Mouse (Mus musculus) heart, postnatal 14 days (tissue): ENCODE measurements around the gene Taar8b. TPM values are rescaled to one million over a fixed set of nuclear protein-coding genes. Genes with fewer than 3 reads are reported as not detected.
"Not testable (repeated sequence)": the region's sequence is repeated elsewhere in the genome, so short reads cannot be mapped to it uniquely, and the experiment has no call there.

ENCODE experiments used
- DNase-seq, 2 experiments: peaks; one replicate each; pipeline ENCODE4 v3.0.0; 2021 to 2022
- intact Hi-C: fragments of 180-260 bp; cut with DNase I; formaldehyde crosslinking; loops from one replicate; pipeline ENCODE4 v1.15.1; 2025
- long read RNA-seq, 2 experiments: library from polyadenylated mRNA; stranded (forward); transcript quantifications; one replicate each; pipeline ENCODE4 v2.0.0; 2021
- total RNA-seq, 2 experiments: library from RNA; stranded (reverse); gene quantifications; 2 replicates each; pipeline ENCODE4 v1.2.3; 2021

Taar8b gene
- total RNA-seq, result not detected
- long read RNA-seq, experiment 1, result 0 reads
- long read RNA-seq, experiment 2, result 0 reads

- intact Hi-C loops, result no loop called here
- DNase-seq, result no peak
Observed at GRCm38 (mm10) chr10:24092194-24092593, at the start of gene Taar8b. Gene Taar8b (minus strand): TSS chr10:24092294.

- DNase-seq, result no peak
- intact Hi-C loops, result no loop called here
Observed at GRCm38 (mm10) chr10:24138623-24139261, 46.6 kb upstream of the Taar8b start.

GRCm38 (mm10) chr10:24134071-24134645 lies 42.1 kb upstream of the Taar8b start:
- intact Hi-C loops, result loop anchor here (5.0 kb wide), 1 partner anchor 157 kb away; no protein-coding TSS in a partner anchor
- DNase-seq, result no peak

- no peak for DNase-seq
- intact Hi-C loops, result loop anchor here (5.0 kb wide), 1 partner anchor 156 kb away; no protein-coding TSS in a partner anchor
Observed at GRCm38 (mm10) chr10:24133132-24133531, 41.0 kb upstream of the Taar8b start.

- intact Hi-C loops, result loop anchor here (5.0 kb wide), 1 partner anchor 155 kb away; no protein-coding TSS in a partner anchor
- DNase-seq, result no peak
Observed at GRCm38 (mm10) chr10:24132273-24132672, 40.2 kb upstream of the Taar8b start.

GRCm38 (mm10) chr10:24131451-24132262 lies 39.6 kb upstream of the Taar8b start:
- DNase-seq, result peak; percentile 34 to 73
- intact Hi-C loops, result loop anchor here (2.0 to 5.0 kb wide), 2 partner anchors 154 to 315 kb away; no protein-coding TSS in a partner anchor

GRCm38 (mm10) chr10:24111116-24111778 lies 19.2 kb upstream of the Taar8b start:
- peak; percentile 32 to 70 for DNase-seq
- intact Hi-C loops, result loop anchor here (2.0 kb wide), 1 partner anchor 132 kb away; no protein-coding TSS in a partner anchor

GRCm38 (mm10) chr10:24109434-24109833 lies 17.3 kb upstream of the Taar8b start, which contains the start of gene Taar9:
Gene Taar9 (minus strand): TSS chr10:24109534.
- intact Hi-C loops, DNase-seq: not testable (repeated sequence)

- intact Hi-C loops, result no loop called here
- DNase-seq, result no peak
Observed at GRCm38 (mm10) chr10:24108236-24108635, 16.1 kb upstream of the Taar8b start.

GRCm38 (mm10) chr10:24107747-24108146 lies 15.7 kb upstream of the Taar8b start:
- DNase-seq, result no peak

GRCm38 (mm10) chr10:24103299-24103698 lies 11.2 kb upstream of the Taar8b start:
- intact Hi-C loops, DNase-seq: not testable (repeated sequence)

More at GRCm38 (mm10) chr10:24107747-24108146, 15.7 kb upstream of the Taar8b start:
- intact Hi-C loops, result no loop called here

GRCm38 (mm10) chr10:24101812-24102211 lies 9.7 kb upstream of the Taar8b start, which contains the start of gene Taar8c:
Gene Taar8c (minus strand): TSS chr10:24101912.
- DNase-seq, intact Hi-C loops: not testable (repeated sequence)

GRCm38 (mm10) chr10:24097010-24097409 lies 4.9 kb upstream of the Taar8b start:
- not testable (repeated sequence) for DNase-seq

GRCm38 (mm10) chr10:24087168-24087567 lies 4.9 kb downstream of the Taar8b start:
- no peak for DNase-seq
- intact Hi-C loops, result no loop called here

More at GRCm38 (mm10) chr10:24097010-24097409, 4.9 kb upstream of the Taar8b start:
- intact Hi-C loops, result not testable (repeated sequence)

- no peak for DNase-seq
- intact Hi-C loops, result no loop called here
Observed at GRCm38 (mm10) chr10:24086555-24086954, 5.5 kb downstream of the Taar8b start.

GRCm38 (mm10) chr10:24085936-24086335 lies 6.2 kb downstream of the Taar8b start:
- intact Hi-C loops, result no loop called here
- DNase-seq, result no peak

- DNase-seq, result peak; percentile 25 to 58
- intact Hi-C loops, result loop anchor here (2.0 to 5.0 kb wide), 2 partner anchors 101 to 268 kb away; no protein-coding TSS in a partner anchor
Observed at GRCm38 (mm10) chr10:24080166-24080565, 11.9 kb downstream of the Taar8b start.

GRCm38 (mm10) chr10:24076200-24076599 lies 15.9 kb downstream of the Taar8b start, which contains the start of gene Taar8a:
Gene Taar8a (plus strand): TSS chr10:24076500.
- DNase-seq, intact Hi-C loops: not testable (repeated sequence)

- DNase-seq, intact Hi-C loops: not testable (repeated sequence)
Observed at GRCm38 (mm10) chr10:24074751-24075150, 17.3 kb downstream of the Taar8b start.

GRCm38 (mm10) chr10:24058986-24059385 lies 33.1 kb downstream of the Taar8b start:
- no peak for DNase-seq

More at GRCm38 (mm10) chr10:24058986-24059385, 33.1 kb downstream of the Taar8b start:
- intact Hi-C loops, result no loop called here
